Mouse (Mus musculus): ENCODE measurements at regions not wholly inside any gene's neighbourhood (a gene's known extent, or its start where the extent isn't known, plus 50 kb on each side); places are given as distances from the start of the nearest gene placed in this dataset.
A peak's percentile ranks its signal among the peaks of the same experiment; 100 is the strongest.

GRCm38 (mm10) chr14:98730375-98730774 lies 263.7 kb downstream of the Rpl36a-ps1 start:
- DNase-seq (ENCODE audit: low read depth), result no peak

- DNase-seq (ENCODE audit: low read depth), result no peak
Observed at GRCm38 (mm10) chr14:98728863-98729262, 265.3 kb downstream of the Rpl36a-ps1 start.

- DNase-seq (ENCODE audit: low read depth), result no peak
Observed at GRCm38 (mm10) chr14:98722481-98722880, 271.6 kb downstream of the Rpl36a-ps1 start.

- DNase-seq (ENCODE audit: low read depth), result no peak
Observed at GRCm38 (mm10) chr14:98721033-98721432, 273.1 kb downstream of the Rpl36a-ps1 start.

- no peak for DNase-seq (ENCODE audit: low read depth)
Observed at GRCm38 (mm10) chr14:98708045-98708444, 286.1 kb downstream of the Rpl36a-ps1 start.

GRCm38 (mm10) chr14:98707574-98707973 lies 286.5 kb downstream of the Rpl36a-ps1 start:
- no peak for DNase-seq (ENCODE audit: low read depth)

GRCm38 (mm10) chr14:98703289-98703688 lies 290.8 kb downstream of the Rpl36a-ps1 start:
- no peak for DNase-seq (ENCODE audit: low read depth)

- DNase-seq (ENCODE audit: low read depth), result no peak
Observed at GRCm38 (mm10) chr14:98656533-98656932, 337.6 kb downstream of the Rpl36a-ps1 start.

- DNase-seq (ENCODE audit: low read depth), result no peak
Observed at GRCm38 (mm10) chr14:98654191-98654809, 339.8 kb downstream of the Rpl36a-ps1 start.

- no peak for DNase-seq (ENCODE audit: low read depth)
Observed at GRCm38 (mm10) chr14:98651221-98651620, 342.9 kb downstream of the Rpl36a-ps1 start.

- DNase-seq (ENCODE audit: low read depth), result no peak
Observed at GRCm38 (mm10) chr14:98650520-98650919, 343.6 kb downstream of the Rpl36a-ps1 start.

GRCm38 (mm10) chr14:98647614-98648013 lies 346.5 kb downstream of the Rpl36a-ps1 start:
- DNase-seq (ENCODE audit: low read depth), result no peak

GRCm38 (mm10) chr14:98643756-98644155 lies 350.4 kb downstream of the Rpl36a-ps1 start:
- DNase-seq (ENCODE audit: low read depth), result no peak

- no peak for DNase-seq (ENCODE audit: low read depth)
Observed at GRCm38 (mm10) chr14:98642661-98643331, 351.3 kb downstream of the Rpl36a-ps1 start.

GRCm38 (mm10) chr14:98629026-98629425 lies 365.1 kb downstream of the Rpl36a-ps1 start:
- no peak for DNase-seq (ENCODE audit: low read depth)

GRCm38 (mm10) chr14:98626476-98626875 lies 367.6 kb downstream of the Rpl36a-ps1 start:
- peak; percentile 48 for DNase-seq (ENCODE audit: low read depth)

GRCm38 (mm10) chr14:98625867-98626266 lies 368.3 kb downstream of the Rpl36a-ps1 start:
- no peak for DNase-seq (ENCODE audit: low read depth)

- DNase-seq (ENCODE audit: low read depth), result no peak
Observed at GRCm38 (mm10) chr14:98605772-98606171, 388.3 kb downstream of the Rpl36a-ps1 start.

- DNase-seq (ENCODE audit: low read depth), result no peak
Observed at GRCm38 (mm10) chr14:98596252-98596651, 397.9 kb downstream of the Rpl36a-ps1 start.

- DNase-seq (ENCODE audit: low read depth), result peak; percentile 58
Observed at GRCm38 (mm10) chr14:98589846-98590245, 404.3 kb downstream of the Rpl36a-ps1 start.

GRCm38 (mm10) chr14:98571644-98572043 lies 402.1 kb upstream of the Dach1 start:
- DNase-seq (ENCODE audit: low read depth), result no peak

GRCm38 (mm10) chr14:98562002-98562401 lies 392.4 kb upstream of the Dach1 start:
- DNase-seq (ENCODE audit: low read depth), result no peak

- no peak for DNase-seq (ENCODE audit: low read depth)
Observed at GRCm38 (mm10) chr14:98539792-98540191, 370.2 kb upstream of the Dach1 start.

GRCm38 (mm10) chr14:98538267-98538666 lies 368.7 kb upstream of the Dach1 start:
- DNase-seq (ENCODE audit: low read depth), result no peak
